Mouse (Mus musculus) frontal cortex, postnatal 14 days (tissue): ENCODE data around the gene Armc5.

Source experiments
- DNase-seq, 2 experiments: peaks; one replicate each; pipeline ENCODE4 v3.0.0; 2022; ENCODE audit warnings: low spot score in 2 of 2

The Armc5 gene

DNA sequence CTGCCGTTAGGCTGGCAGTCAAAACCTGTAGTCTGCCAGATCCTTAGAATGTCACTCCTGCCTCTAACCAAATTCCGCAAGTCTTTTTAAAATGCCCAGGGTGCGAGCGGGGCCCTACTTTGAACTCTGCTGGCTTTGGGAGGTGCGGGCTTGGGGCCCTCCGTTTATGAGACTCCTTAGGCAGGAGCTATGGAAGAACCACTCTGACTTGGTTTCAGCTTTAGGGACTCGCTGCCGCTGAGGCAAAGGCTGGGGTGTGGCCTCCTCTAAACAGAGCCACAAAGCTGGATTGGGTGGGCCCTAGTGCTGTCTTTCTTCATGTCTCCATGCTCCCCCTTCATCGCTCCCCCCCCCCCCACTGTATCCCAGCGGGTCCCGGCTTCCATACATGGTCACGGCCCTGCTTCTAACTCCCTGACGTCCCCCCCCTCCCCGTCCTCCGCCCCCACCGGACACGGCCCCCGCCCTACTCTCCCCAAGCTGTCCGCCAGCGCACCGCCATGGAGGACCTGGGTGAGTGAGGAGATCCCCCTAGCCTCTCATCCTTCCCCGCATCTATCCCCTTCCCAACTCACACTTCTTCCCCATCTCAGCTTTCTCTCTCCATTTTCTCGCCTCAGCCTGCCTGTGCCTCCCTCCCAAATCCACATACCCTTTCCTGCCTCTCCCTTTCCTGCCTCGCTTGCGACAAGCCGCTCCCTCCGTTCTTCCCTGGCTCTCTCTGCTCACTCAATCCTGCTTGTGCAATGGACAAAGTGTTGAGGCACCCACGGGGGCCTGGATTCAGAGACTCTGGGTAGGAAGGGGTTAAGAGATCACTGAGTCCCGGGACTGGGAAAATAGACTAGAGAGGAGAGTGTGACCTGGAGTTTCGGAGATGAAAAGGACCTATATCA lies 9.6 kb downstream of the Armc5 start, which contains the start of gene Tgfb1i1:
Tgfb1i1 (plus strand) TSS at position 317 of the 896 bp plus-strand sequence.
- DNase-seq: peak in 1 of 2 experiments; percentile 43

DNA sequence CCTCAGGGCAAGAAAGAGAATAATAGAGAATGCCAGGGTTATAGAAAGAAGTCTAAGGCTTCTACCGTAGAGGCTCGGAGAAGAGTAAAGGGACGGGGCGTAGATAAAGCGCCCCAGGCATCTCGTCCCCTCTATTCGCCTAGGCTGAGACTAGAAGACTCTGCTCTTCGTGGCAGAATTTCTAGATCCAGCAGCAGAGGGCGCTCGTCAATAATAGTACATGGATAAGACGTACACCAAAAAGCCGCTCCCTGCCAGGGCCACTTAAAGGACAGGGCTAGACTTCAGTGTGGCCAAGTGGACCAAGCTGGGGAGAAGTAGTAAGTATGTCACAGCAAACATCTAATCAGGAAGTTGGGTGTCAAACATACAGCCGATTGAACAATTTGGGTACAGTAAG lies 10.3 kb downstream of the Armc5 start:
- peak; percentile 79 to 88 for DNase-seq

DNA sequence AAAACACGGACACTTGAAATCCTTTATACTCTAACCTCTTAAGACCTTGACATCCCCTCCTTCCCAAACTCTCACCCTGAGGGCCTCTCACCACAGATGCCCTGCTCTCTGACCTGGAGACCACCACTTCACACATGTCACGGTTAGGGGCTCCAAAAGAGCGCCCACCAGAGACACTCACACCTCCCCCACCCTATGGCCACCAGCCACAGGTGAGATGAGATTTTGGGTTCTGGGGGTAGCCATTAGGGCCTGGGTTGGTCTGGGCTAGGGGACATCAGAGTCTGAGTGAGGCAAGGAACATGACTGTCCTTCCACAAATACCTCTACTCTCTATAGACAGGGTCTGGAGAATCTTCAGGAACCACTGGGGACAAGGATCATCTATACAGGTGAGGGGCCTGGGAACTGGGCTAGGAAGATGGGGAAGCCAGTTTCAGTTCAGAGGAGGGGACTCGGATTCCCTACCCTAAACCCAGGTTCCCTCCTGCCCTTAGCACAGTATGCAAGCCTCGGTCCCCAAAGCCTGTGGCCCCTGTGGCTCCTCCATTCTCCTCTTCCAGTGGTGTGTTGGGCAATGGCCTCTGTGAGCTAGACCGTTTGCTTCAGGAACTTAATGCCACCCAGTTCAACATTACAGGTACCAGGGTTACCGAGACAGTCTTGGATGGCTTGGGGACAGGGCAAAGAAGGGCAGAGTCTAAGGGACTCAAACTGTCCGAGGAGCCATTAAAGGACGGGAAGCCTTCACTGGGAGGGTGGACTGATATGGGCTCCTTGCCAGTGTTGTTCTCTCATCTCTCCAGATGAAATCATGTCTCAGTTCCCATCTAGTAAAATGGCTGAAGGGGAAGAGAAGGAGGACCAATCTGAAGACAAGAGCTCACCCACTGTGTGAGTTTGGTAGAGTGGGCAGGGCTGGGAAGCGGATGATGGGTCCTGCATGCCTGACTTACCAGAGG lies 11.2 kb downstream of the Armc5 start:
- DNase-seq: no peak

DNA sequence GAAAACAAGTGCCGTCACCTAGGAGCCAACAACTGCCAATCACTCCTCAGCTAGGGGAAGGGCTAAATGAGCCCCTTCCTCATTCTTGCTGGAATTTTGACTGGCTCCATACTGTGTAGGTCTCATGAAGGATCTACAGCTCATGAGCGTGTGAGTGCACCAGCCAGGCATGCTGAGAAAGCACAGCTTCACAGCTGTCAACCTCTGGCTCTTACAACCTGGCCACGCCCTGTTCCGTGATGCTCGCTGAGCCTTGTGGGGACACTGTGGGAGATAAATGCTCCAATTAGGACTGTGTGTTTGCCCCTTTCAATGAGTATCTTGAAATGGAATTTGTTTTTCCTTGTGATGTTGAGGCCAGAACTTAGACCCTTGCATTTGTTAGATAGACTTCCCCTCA lies 12.9 kb downstream of the Armc5 start:
- no peak for DNase-seq

DNA sequence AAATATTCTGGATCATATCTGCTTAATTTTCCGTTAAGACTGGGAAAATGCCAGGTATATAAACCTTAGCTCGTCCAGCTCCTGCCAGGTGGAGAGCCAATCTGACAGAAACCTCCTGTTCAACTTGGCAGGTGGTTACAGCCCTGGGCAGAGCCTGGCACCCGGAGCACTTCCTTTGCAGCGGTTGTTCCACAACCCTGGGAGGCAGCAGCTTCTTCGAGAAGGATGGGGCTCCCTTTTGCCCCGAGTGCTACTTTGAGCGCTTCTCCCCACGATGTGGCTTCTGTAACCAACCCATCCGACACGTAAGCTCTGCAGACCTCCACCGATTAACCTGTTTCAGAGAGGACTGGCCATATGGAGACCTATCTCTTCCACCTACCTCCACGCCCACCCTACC lies 14.8 kb downstream of the Armc5 start:
- no peak for DNase-seq

DNA sequence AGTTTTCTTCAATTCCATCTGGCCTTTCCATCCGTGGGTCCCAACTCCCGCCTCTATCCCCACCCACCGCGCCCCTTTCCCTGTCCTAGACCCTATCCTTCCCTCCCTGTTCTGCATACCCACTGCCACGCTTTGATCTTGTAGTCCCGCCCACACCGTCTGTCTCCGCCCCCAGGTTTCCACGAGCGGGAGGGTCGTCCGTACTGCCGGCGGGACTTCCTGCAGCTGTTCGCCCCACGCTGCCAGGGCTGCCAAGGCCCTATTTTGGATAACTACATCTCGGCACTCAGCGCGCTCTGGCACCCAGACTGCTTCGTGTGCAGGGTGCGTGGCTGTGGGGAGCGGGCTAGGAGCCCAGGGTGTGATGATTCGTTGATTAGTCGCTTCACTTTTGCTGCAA lies 15.5 kb downstream of the Armc5 start:
- DNase-seq: peak; percentile 55 to 67

DNA sequence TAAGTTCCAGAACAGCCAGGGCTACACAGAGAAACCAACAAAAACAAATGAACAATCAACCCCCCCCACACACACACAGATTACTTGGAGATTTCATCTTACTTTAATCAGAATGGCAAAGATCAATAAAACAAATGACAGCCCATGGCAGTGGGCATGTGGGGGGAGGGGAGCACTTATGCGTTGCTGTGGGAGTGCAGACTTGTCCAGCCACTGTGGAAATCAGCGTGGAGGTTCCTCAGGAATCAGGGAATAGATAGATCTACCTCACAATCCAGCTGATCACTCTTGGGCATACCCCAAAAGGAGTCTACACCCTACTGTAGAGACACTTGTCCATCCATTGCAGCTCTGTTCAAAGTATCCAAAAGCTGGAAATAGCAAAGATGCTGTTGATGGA lies 17.8 kb downstream of the Armc5 start:
- DNase-seq: no peak

DNA sequence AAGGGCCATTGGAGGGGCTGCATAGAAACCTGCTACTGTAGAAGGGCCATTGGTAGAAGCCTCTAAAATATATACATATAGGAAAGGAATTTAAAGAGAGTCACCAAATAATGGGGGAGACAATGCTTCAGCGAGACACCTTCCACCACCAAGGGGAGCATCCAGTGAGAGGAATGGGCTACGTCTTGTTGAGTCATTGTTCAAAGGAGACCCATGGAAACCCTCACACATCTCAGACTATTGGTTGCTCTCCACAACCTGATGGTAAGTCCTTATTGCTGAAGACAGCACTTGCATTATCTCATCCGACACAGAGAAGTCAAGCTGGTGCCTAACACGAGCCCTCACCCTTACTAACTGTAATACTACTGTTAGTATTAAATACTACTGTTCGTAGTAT lies 18.6 kb downstream of the Armc5 start:
- no peak for DNase-seq

DNA sequence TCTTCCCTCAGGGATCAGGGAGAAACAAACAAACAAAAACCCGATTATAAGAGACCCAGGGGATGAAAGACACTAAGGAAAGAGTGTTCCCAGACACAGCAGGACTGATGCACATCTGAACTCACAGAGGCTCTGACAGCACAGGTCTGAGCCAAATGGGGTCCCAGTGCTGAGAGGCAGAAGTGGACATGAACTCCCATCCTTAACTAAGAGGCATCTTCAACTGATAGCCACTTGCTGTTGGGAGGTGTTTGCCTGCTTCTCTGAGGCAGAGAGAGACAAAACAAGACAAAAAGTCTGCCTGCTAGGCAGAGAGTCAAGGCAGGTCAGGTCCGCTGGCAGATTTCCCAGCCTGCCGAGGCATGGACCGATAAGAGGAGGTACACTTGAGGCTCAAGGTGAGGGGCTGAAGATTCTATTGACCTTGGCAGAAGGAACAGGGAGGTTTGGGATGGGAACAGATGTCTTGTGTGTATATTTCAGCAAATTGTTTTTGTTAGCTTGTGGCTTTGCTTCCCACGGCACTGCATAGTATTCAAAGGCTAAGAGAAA lies 19.7 kb downstream of the Armc5 start:
- no peak for DNase-seq

DNA sequence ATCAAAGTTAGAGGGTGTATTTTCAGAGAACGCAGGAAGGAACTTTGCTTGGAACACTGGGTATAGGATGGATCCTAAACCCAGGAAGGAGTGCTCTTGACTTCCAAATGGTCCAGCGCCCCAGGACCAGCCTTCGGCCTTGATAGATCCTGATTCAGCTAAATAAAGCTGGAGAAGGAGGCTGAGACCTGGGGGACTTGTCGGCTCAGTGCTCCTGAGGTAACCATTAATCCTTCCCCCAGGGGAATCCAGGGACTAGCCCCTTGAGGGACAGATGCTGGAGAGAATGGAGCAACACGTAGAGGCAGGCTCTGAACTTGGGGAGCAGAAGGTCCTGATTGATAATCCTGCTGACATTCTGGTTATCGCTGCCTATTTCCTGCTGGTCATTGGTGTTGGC lies 28.3 kb downstream of the Armc5 start, which contains the start of gene Slc5a2:
Slc5a2 (plus strand) TSS at position 247 of the 400 bp plus-strand sequence.
- DNase-seq: no peak

DNA sequence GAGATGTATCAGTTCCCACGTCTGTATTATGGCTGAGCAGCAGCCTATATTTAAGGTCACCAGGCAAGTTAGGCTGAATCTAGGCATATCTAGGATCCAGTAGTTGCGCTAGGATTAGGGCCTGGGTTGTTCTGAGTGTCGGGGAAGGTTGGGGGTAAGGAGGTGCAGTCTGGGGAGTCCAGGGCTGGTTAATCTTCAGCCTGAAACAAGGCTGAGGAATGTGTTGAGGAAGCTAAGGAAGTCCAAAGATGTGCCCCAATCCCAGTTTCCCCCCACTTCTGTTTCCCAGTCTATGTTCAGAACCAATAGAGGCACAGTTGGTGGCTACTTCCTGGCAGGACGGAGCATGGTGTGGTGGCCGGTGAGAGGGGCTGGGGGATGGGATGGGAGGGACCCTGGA lies 28.9 kb downstream of the Armc5 start:
- no peak for DNase-seq

DNA sequence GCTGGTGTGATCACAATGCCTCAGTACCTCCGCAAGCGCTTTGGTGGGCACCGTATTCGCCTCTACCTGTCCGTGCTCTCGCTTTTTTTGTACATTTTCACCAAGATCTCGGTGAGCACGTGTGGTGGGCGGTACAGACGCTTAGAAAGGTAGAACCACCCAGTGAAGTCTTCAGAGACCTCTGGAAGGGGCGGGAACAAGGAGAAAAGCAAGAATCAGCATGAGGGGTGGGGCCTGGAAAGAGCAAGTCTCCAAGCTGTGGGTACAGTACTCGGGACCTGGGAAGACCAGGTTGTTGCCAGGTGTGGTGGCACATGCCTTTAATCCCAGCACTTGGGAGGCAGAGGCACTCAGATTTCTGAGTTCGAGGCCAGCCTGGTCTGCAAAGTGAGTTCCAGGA lies 30.2 kb downstream of the Armc5 start:
- DNase-seq: no peak

DNA sequence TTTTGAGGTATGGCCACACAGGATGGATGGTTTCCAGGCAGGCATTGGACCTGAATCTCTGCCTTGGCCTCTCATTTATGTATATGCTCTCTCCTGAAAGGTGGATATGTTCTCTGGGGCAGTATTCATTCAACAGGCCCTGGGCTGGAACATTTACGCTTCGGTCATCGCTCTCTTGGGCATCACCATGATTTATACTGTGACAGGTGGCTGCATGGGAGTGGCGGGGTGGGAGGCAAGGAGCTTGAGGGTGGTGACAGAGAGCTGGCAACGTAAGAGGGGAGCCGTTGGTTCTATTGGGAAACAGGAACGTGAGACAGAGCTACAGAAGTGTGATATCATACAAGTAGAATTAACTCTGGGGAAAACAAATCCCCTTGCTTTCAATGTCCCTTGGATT lies 30.7 kb downstream of the Armc5 start:
- no peak for DNase-seq

DNA sequence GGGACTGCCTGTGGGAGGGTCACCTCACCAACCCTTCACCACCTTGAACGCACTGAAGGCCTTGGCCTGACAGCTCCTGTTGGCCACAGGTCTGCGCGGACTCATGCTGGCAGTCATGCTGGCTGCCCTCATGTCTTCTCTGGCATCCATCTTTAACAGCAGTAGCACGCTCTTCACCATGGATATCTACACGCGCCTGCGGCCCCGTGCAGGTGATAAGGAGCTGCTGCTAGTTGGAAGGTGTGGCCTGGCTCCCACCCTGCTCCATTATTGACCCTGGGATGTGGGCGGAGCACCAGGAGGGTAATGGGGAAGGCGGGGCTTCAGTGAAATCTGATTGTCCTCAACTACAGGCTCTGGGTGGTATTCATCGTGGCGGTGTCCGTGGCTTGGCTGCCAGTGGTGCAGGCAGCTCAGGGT lies 33.3 kb downstream of the Armc5 start:
- no peak for DNase-seq

DNA sequence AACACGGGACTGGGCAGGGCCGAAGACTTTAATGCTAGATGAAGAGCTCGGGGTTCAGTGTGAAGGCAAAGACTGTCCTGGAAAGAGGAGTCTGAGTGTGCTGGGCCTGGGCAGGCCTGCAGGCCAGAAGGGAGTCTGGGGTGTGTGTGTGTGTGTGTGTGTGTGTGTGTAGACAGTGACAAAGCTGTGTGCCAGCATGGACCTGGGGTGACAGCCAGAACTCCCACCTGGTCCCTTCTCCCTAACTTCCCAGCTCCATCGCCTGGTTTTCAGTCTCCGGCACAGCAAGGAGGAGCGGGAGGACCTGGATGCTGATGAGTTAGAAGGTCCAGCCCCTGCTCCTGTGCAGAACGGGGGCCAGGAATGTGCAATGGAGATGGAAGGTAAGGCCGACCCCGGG lies 34.4 kb downstream of the Armc5 start:
- no peak for DNase-seq

DNA sequence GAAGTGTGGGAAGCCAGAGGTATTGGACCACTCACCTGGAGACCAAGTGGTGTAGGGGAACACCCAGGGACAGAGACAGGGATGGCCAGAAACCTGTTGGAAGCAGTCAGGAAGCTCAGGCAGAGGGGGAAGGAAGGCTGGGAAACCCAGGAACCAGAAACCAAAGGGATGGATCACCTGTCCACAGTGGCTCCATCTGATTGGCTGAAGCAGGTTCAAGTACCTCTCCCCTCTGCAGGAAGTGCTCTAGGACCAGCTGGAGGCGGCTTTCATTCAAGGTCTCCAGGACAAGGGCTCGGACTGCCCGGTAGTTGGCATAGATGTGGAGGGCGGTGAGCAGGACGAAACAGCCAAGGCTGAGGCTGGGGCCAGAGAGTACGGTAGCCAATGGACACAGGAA lies 38.9 kb downstream of the Armc5 start:
- no peak for DNase-seq

DNA sequence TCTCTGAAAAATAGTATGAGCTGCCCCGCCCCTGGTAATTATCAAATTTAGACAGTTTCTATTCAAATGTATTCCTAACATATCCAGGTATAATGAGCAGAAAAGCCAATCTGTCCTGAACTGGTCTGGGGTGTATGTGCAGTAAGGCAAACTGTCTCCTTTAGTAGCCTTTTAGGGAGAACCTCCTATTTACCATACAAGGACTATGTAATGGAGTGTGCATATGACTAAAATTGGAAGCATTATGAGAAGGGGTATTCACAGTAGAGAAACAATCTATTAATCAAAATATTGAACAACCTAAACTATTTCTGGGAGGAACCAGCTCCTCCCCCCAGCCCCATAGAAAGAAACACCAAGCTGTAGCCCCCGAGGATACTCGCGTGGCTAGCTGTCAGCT lies 42.6 kb downstream of the Armc5 start:
- no peak for DNase-seq

DNA sequence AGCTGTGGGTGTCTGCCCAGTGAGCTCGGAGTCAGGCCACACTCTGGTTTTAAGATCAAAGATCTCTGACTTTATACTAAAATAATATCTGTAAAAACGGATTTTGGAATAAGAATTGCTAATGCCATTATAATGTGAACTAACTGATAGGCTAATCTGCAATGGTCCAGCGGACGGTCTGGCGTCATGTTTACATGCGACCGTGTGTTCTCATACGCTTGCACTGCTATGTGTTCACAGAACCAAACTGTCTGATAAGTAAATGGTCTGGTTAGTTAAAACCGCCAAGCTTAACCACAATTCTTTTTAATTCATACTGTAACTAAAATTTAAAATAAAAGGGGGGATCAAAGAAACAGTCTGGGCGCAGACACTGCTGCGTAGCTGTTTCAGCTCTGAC lies 44.6 kb downstream of the Armc5 start:
- no peak for DNase-seq

DNA sequence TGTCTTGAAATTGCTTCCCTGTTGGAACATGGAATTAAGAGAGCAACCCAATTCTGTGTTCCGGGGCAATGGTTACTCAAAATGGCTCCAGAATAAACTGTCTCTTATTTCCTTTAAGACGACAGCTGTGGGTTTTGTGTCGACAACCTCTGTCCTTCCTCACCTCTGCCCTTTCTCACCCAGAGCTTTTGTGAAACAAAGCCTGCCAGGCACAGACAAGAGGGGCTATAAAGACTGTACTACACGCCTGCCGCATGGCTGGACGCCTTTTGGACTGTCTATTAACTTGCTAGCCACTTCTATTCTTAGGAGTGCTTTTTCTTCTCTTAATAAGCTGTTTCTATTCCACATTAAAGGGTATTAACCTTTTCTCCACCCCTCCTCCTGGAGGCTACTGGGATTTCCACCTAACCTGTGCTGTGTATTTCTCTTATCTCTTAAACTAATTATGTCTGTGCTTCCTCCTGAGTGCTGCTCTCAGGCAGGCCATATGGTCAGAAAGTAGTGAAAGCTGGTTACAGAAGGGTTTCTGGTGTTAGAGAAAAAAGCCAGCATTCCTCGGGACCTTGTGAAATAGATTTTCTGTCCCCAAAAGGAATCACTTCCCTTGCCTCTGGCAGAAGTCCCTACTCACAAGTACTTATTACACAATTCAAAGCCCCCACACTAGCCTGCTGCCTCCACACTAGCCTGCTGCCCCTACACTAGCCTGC lies 45.5 kb downstream of the Armc5 start:
- DNase-seq: no peak

DNA sequence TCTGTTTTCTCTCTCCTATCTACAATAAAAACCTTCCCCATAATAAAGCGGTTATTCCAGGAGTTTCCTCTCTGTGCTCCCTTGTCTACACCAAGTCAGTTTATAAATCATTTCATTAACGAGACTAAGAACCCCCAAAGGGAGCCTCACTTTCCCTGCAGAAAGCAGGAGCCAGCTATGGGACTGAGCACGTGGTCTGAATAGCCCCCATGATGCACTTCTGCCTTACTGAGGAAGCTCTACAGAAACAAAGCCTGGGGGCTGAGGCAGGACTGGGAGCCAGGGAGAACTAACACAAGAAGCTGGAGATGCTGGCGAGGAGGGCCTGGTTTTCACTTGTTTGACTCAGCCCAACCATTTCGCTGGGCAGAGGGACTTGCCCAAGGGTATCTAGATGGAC lies 46.9 kb downstream of the Armc5 start:
- no peak for DNase-seq

DNA sequence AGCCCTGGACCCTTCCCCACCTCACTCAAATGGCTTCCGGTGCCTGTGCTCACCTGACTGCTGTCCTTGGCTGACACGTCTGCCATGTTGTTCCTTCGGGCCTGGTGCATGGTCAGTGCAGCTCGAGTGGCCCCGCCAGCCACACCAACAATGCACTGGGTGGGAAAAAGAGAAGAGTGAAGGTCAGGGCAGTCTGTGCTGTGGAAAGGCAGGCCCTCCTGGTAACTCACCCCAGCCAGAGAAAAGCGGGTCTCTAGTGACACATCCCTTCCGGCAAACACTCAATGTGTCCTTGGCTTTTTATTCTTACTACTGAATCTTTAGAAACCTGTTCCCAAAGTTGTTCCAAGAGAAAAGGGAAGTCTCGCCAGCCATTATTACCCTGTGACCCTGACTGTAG lies 47.9 kb downstream of the Armc5 start:
- DNase-seq: no peak
